Mouse (Mus musculus): ENCODE data around the gene Copg2. TPM values are rescaled to one million over a fixed set of nuclear protein-coding genes. Genes with fewer than 3 reads are reported as not detected.
A peak's percentile ranks its signal among the peaks of the same experiment; 100 is the strongest.
"Not testable (repeated sequence)": the region's sequence is repeated elsewhere in the genome, so short reads cannot be mapped to it uniquely, and the experiment has no call there.

Copg2 gene
- polyA plus RNA-seq, 1 experiment from 2014 or later, result 34.5 TPM

DNA sequence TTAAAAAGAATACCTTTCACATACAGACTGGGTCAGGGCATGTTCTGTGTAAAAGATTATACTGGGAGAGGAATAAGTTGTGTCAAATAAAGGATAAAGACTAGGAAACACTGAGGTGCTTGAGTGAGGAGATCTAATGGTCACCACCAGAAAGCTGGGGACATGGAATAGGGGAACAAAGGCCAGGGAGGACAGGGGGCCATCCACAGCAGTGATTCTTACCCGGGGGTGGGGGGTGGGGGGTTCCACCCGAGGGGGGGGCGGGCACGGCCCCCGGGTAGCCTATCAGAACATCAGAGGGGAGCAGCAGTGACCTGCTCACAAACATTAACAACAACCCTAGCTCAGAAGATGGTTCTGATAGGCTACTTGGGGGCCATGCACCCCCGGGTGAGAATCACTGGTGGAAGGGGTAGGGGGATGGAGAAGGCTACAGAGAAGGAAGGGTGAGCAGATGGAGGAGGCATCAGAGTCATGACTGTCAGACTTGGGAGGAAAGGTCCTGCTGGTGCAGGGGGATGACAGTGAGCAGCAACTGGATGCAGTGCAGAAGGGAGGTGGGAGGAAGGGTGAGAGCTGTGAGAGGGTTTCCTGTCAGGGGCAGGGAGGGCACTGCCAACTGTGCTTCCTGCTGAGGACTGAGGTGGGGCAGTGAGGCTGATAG, 92.1 kb downstream of the Copg2 start:
- peak; percentile 88 for ATAC-seq (replicated peaks; ENCODE audit: insufficient number of reproducible peaks, low FRiP score, low TSS enrichment)
- not testable (repeated sequence) for H3K36me3 ChIP-seq (ENCODE audit: control insufficient read depth, insufficient read depth, low read length); H3K27me3 ChIP-seq (ENCODE audit: control insufficient read depth, insufficient read depth, low read length); H3K4me2 ChIP-seq; H3K27ac ChIP-seq (ENCODE audit: low read depth, low read length); H3K4me3 ChIP-seq (ENCODE audit: low read depth, low read length); H3K4me1 ChIP-seq (ENCODE audit: control insufficient read depth, insufficient read depth, low read length); H3K9me3 ChIP-seq (replicated peaks; ENCODE audit: control insufficient read depth, low read length)
- H3K9ac ChIP-seq (ENCODE audit: low read depth, low read length), result peak overlapping the region; percentile 1; the same call in 1 of the 2 replicates
- WGBS (ENCODE audit: insufficient replicate concordance), result 62% methylated on average over 6 of the region's 6 CpGs

DNA sequence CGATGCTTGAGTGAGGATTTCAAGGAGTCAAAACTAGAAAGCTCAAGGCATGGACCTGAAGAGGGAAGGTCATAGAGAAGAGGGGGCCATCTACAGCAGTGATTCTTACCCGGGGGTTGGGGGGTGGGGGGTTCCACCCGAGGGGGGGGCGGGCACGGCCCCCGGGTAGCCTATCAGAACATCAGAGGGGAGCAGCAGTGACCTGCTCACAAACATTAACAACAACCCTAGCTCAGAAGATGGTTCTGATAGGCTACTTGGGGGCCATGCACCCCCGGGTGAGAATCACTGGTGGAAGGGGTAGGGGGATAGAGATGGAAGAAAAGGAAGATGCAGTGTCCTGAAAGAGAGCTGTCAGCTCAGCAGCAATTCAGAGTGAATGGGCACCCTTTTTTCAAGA, 93.7 kb downstream of the Copg2 start:
- not testable (repeated sequence) for H3K4me3 ChIP-seq (ENCODE audit: low read depth, low read length); H3K4me2 ChIP-seq; H3K36me3 ChIP-seq (ENCODE audit: control insufficient read depth, insufficient read depth, low read length); H3K4me1 ChIP-seq (ENCODE audit: control insufficient read depth, insufficient read depth, low read length); H3K9ac ChIP-seq (ENCODE audit: low read depth, low read length); H3K27ac ChIP-seq (ENCODE audit: low read depth, low read length); H3K9me3 ChIP-seq (replicated peaks; ENCODE audit: control insufficient read depth, low read length); H3K27me3 ChIP-seq (ENCODE audit: control insufficient read depth, insufficient read depth, low read length)
- 0 out of 2 replicates have a peak, but pooled peaks have one; percentile 39 for ATAC-seq (replicated peaks; ENCODE audit: insufficient number of reproducible peaks, low FRiP score, low TSS enrichment)
- WGBS (ENCODE audit: insufficient replicate concordance), result 79% methylated on average over 7 of the region's 7 CpGs

DNA sequence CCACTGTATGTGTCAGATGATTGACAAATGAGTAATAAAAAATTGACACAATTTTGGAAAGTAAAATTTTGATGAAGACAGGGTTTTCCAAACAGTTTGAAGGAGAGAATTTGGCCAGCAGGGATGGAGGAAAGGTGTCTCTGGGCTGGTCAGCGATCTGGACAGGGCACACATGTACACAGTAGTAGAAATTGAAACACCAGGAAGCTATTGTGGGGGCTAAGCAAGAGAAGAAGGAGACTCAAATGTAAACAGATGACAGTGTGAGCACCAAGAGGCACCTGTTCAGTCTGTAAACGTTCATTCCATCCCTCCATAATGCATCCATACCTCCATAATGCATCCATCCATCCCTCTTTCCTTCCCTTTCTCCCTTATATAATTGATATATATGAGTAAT, 145.4 kb downstream of the Copg2 start:
- Histone ChIP-seq H3K27me3 (ENCODE audit: control insufficient read depth, insufficient read depth, low read length) (no peaks in the 10 kb centered on the region), H3K36me3 (ENCODE audit: control insufficient read depth, insufficient read depth, low read length) (peaks cover 10% of the 10 kb centered on the region), H3K4me1 (ENCODE audit: control insufficient read depth, insufficient read depth, low read length) (no peaks in the 10 kb centered on the region), H3K9ac (ENCODE audit: low read depth, low read length) (no peak overlapping the region), H3K9me3 (replicated peaks; ENCODE audit: control insufficient read depth, low read length) (no peaks in the 10 kb centered on the region), H3K4me3 (ENCODE audit: low read depth, low read length) (no peak overlapping the region), H3K27ac (ENCODE audit: low read depth, low read length) (no peak overlapping the region), H3K4me2 (no peak overlapping the region)
- WGBS (ENCODE audit: insufficient replicate concordance), result 64% methylated on average over 2 of the region's 2 CpGs
- ATAC-seq (replicated peaks; ENCODE audit: insufficient number of reproducible peaks, low FRiP score, low TSS enrichment), result no peak

DNA sequence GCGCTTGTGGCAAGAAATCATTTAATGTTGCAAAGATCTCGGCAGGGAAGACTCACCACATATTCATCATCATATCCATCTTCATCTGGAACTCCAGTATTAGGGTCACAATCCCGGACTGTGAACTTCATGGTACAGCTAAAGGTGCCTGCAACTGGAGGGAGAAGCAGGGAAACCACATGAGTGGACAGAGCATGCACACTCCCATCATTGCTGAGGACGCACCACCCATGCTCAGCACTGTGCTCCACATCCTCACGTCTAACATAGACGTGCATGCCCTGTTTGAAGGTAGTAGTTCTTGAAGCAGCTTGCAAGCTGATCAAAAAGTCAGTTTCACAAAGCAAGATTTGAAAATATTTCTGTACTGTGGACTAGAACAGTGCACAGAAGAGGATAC, 146.1 kb downstream of the Copg2 start:
- H3K4me2 ChIP-seq, result no peak overlapping the region
- no peak overlapping the region for H3K4me3 ChIP-seq (ENCODE audit: low read depth, low read length)
- peaks cover 13% of the 10 kb centered on the region for H3K36me3 ChIP-seq (ENCODE audit: control insufficient read depth, insufficient read depth, low read length)
- no peak overlapping the region for H3K9ac ChIP-seq (ENCODE audit: low read depth, low read length)
- ATAC-seq (replicated peaks; ENCODE audit: insufficient number of reproducible peaks, low FRiP score, low TSS enrichment), result peak; percentile 64; the same call in 1 of the 2 replicates
- no peaks in the 10 kb centered on the region for H3K4me1 ChIP-seq (ENCODE audit: control insufficient read depth, insufficient read depth, low read length)
- no peak overlapping the region for H3K27ac ChIP-seq (ENCODE audit: low read depth, low read length)
- H3K9me3 ChIP-seq (replicated peaks; ENCODE audit: control insufficient read depth, low read length), result no peaks in the 10 kb centered on the region
- WGBS (ENCODE audit: insufficient replicate concordance), result 72% methylated on average over 6 of the region's 6 CpGs
- H3K27me3 ChIP-seq (ENCODE audit: control insufficient read depth, insufficient read depth, low read length), result no peaks in the 10 kb centered on the region

DNA sequence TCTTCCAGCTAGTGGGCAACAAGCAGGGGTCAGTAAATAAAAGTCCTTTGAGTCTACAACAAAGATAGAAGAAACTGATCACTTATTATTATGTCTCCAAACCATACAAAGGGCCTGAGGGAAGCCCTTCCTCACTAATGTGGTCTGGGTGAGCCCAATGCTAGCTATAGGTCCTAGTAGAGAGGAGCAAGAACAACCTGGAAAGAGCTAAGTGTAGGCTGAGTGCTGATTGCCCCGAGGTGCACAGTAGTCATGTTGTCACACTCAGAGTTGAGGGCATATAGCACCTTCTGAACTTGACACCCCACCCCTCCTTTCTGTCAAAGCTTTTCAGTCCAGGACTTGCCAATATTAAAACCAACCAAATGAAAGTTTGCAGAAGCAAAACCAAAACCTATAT, 146.7 kb downstream of the Copg2 start:
- H3K4me3 ChIP-seq (ENCODE audit: low read depth, low read length), result no peak overlapping the region
- no peak overlapping the region for H3K4me2 ChIP-seq
- H3K27me3 ChIP-seq (ENCODE audit: control insufficient read depth, insufficient read depth, low read length), result no peaks in the 10 kb centered on the region
- no peaks in the 10 kb centered on the region for H3K4me1 ChIP-seq (ENCODE audit: control insufficient read depth, insufficient read depth, low read length)
- H3K27ac ChIP-seq (ENCODE audit: low read depth, low read length), result no peak overlapping the region
- WGBS (ENCODE audit: insufficient replicate concordance), result 48% methylated on average over 1 of the region's 1 CpGs
- no peak overlapping the region for H3K9ac ChIP-seq (ENCODE audit: low read depth, low read length)
- peak; percentile 58 for ATAC-seq (replicated peaks; ENCODE audit: insufficient number of reproducible peaks, low FRiP score, low TSS enrichment)
- H3K9me3 ChIP-seq (replicated peaks; ENCODE audit: control insufficient read depth, low read length), result no peaks in the 10 kb centered on the region
- peaks cover 19% of the 10 kb centered on the region for H3K36me3 ChIP-seq (ENCODE audit: control insufficient read depth, insufficient read depth, low read length)

DNA sequence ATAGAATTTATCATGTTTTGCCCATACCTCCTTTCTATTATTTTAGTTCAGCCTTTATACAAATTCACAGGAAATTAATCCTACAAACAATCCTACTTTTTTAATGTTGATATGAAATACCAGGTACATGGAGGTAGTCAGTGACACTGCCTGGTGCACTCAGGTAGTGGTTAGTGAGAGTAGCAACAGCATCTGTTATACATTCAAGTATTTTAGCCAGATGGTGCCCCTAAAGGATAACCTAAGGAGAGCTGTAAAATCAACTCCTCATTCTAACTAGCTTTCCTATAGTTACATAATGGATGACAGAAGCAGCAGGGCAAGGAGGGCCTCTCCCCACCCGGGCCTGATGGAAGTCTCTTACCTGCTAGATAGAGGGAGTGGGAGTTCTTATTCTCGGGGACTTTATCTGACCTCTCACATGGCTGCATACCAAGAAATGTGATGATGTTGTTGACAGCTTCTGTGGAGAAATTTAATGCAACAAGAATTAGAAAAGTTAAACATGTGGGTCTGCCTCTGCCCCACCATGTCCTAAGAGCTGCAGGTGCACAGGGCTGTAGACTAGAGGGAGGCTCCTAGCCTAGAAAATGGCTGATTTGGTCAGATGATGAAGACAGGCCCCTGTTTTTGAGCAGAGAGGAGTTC, 147.4 kb downstream of the Copg2 start:
- no peaks in the 10 kb centered on the region for H3K4me1 ChIP-seq (ENCODE audit: control insufficient read depth, insufficient read depth, low read length)
- H3K4me2 ChIP-seq, result no peak overlapping the region
- H3K4me3 ChIP-seq (ENCODE audit: low read depth, low read length), result no peak overlapping the region
- no peaks in the 10 kb centered on the region for H3K27me3 ChIP-seq (ENCODE audit: control insufficient read depth, insufficient read depth, low read length)
- H3K9me3 ChIP-seq (replicated peaks; ENCODE audit: control insufficient read depth, low read length), result no peaks in the 10 kb centered on the region
- peak; percentile 49; the same call in 1 of the 2 replicates for ATAC-seq (replicated peaks; ENCODE audit: insufficient number of reproducible peaks, low FRiP score, low TSS enrichment)
- H3K9ac ChIP-seq (ENCODE audit: low read depth, low read length), result no peak overlapping the region
- 41% methylated on average over 2 of the region's 2 CpGs for WGBS (ENCODE audit: insufficient replicate concordance)
- H3K27ac ChIP-seq (ENCODE audit: low read depth, low read length), result no peak overlapping the region
- H3K36me3 ChIP-seq (ENCODE audit: control insufficient read depth, insufficient read depth, low read length), result peaks cover 20% of the 10 kb centered on the region

DNA sequence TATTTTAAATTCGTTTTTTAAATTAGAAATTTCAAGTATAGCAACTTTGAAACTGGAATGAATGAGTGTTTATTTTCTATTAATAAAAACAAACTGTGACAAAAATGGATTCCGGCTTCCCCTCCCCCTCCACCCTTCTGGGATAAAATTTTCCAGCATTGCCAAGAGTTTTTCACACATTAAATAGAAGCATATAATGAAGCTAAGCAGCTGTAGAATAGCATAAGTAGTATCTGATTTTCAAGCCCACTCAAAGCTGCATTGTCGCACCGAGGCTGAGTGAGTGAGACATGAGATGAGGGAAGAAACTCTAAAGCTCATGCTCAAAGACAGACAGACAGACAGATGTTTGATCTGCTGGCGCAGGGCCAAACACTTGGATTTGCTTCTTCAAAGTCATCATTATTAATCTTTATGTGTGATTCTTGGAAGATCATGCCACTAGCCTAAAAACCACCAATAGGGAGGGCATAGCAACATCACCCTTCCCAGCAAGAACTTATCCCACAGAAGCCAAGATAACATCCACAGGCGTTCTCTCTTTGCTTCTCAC, 148.2 kb downstream of the Copg2 start:
- Histone ChIP-seq H3K4me3 (ENCODE audit: low read depth, low read length) (no peak overlapping the region), H3K4me2 (no peak overlapping the region), H3K9ac (ENCODE audit: low read depth, low read length) (no peak overlapping the region), H3K27me3 (ENCODE audit: control insufficient read depth, insufficient read depth, low read length) (no peaks in the 10 kb centered on the region), H3K27ac (ENCODE audit: low read depth, low read length) (no peak overlapping the region), H3K4me1 (ENCODE audit: control insufficient read depth, insufficient read depth, low read length) (no peaks in the 10 kb centered on the region), H3K9me3 (replicated peaks; ENCODE audit: control insufficient read depth, low read length) (no peaks in the 10 kb centered on the region), H3K36me3 (ENCODE audit: control insufficient read depth, insufficient read depth, low read length) (peaks cover 24% of the 10 kb centered on the region)
- ATAC-seq (replicated peaks; ENCODE audit: insufficient number of reproducible peaks, low FRiP score, low TSS enrichment), result no peak
- WGBS (ENCODE audit: insufficient replicate concordance), result 70% methylated on average over 6 of the region's 6 CpGs

DNA sequence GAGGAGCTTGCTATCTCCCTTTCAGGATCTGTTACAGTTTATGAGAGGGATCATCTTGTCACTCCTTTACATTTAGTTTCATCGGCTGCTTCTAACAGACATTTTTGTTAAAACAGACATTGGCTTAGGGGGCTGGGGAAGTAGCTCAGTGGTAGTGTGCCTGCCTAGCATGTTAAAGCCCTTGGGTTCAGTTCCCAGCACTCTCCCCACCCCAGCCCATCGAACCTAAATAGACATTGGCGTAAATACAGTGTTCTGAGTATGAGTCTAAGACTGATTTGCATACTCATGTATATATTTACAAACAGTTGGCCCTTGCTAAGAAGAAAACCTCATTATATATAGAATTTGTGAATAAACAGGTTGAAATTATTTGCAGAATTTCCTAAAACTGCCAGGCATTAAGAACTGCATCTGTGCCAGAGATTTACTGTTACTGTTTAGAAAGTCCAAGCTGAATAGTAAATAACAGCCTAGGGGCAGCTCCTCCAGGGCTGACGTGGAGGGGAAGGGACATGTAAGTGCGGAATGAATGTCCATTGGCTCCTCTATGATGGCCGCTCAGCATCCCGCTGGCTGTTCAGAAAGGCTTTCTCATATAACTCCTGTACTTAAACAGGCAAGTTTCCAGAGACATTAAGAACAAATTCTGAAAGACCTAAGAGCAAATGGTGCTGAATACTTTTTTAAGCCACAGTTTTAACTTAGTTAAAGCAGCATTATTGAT, 148.8 kb downstream of the Copg2 start:
- Histone ChIP-seq H3K27ac (ENCODE audit: low read depth, low read length) (no peak overlapping the region), H3K4me3 (ENCODE audit: low read depth, low read length) (no peak overlapping the region), H3K9ac (ENCODE audit: low read depth, low read length) (no peak overlapping the region), H3K4me2 (no peak overlapping the region), H3K9me3 (replicated peaks; ENCODE audit: control insufficient read depth, low read length) (no peaks in the 10 kb centered on the region), H3K4me1 (ENCODE audit: control insufficient read depth, insufficient read depth, low read length) (no peaks in the 10 kb centered on the region), H3K36me3 (ENCODE audit: control insufficient read depth, insufficient read depth, low read length) (peaks cover 24% of the 10 kb centered on the region), H3K27me3 (ENCODE audit: control insufficient read depth, insufficient read depth, low read length) (no peaks in the 10 kb centered on the region)
- ATAC-seq (replicated peaks; ENCODE audit: insufficient number of reproducible peaks, low FRiP score, low TSS enrichment), result no peak
- WGBS (ENCODE audit: insufficient replicate concordance), result 75% methylated on average over 7 of the region's 7 CpGs
